Mouse (Mus musculus) R1 (cell line): ENCODE results near the gene Usp51.
"Not testable (repeated sequence)": the region's sequence is repeated elsewhere in the genome, so short reads cannot be mapped to it uniquely, and the experiment has no call there.

Source experiments
- DNase-seq: peaks from one replicate; pipeline ENCODE4 v3.0.0-alpha.2; 2018; ENCODE audit warnings: low read depth, low spot score

The Usp51 gene

DNA sequence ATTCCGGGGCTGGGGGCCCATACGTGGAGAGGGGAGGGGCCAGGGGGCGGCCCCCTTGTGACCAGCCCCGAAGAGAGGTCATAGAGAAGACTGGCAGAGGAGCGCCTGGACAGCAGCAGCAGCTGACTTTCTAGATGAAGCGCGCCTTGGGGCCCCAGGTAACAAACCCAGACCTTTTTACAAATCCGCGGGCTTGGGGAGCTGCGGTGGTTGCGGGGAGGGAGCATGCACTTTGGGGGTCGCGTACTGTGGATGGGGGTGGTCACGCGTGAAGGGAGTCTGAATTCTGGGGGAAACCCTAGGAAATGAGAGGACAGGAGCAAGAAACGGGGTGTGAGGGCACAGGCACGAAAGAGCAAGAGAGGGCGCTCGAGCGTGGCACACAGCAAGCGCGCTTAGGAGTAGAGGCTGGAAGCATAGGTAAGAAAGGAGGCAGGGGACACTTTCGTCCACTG, at the start of gene Usp51:
TSS of gene Usp51 (plus strand) at position 83 of the 455 bp plus-strand sequence.
- peak; percentile 50 for DNase-seq

DNA sequence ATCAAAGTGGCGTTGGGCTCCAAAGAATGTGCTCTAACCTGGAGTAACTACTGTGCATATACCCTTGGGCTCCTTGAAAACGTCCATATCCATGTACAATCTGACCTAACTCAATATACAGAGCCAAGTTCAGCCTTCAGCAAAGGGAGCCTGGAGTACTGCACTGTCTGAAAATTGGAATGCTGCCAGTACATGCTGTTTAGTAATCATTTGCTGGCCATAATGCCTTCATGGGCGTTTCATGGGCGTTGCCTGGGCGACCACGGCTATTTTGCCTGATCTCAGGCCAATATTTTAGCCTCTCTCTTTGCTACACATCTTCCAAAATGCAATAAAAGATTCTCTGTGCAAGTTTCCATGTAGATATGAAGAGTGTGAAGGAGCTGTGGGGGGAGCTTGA, 36.7 kb upstream of the Usp51 start:
- no peak for DNase-seq

DNA sequence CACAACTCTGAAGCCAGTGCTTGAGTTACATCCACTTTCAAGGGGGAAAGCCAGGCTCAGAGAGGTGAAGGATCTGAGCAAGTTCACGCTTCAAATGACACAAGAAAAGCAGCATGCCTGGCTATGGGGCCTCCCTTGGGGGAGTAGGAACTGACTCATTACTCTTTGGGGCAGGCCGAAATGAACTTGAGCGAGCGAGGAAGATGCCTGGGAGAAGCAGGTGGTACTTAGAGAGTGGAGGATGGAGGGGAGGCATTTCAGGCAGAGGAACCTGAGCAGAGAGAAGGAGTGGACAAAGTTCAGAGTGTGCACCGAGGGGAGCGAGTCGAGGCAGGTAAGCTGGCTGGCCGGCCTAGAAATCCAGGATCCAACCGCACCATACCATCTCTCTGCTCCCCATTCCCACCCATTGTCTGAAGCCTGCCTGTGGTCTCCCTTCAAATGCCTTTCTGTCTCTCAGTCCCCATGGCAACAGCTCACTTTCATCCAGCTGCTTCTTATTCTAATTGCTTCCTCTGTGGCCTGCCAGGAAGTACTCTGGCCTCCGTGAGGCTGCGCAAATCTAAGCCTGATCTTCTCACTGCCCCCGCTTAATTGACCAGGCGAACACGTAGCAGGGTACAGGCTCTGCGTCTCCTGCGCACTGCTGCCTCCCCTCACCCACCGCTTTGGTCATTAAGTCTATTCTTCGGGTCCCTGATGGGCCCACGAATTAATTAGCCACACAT, 32.6 kb upstream of the Usp51 start:
- DNase-seq, result not testable (repeated sequence)

DNA sequence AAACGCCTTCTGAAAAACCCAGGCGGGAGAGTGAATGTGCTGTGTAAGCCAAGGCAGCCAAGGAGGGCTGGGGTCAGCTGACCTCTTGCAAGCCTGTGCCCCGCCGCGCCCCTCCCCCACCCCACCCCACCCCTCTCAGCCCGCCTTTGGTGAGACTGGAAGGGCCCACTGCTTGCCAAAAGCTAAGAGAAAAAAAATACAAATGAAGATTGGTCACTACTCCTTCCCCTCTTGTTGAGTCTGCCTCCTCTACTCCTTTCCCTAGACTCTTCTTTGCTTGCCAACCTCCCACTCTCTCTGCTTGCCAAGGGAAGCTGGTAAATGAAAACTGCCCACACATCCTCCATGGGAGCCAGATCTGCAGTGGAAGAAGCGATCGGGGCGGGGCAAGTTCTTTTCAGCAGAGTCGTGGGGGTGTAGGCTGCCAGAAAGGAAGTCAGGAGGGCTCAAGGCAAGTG, 32.0 kb upstream of the Usp51 start:
- DNase-seq, result peak; percentile 77

GRCm38 (mm10) chrX:152976538-152976937, 29.7 kb upstream of the Usp51 start:
- no peak for DNase-seq

DNA sequence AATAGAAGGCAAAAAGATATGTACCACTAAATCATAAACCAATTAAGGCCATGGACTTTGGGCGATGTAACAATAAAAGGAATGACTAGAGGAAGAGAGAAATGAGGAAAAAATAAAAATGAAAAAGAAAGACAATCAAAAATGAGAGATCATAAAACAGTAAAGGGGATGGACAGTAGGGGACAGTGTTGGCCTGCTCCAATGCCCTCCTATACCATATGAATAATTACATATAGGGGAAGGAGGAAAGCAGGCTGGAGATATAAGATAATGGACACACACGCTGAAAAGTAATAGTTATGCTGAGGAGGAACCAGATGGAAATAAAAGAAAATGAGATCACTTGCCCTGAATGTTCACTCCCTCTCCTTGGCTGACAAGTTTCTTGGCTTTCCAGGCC, 21.3 kb upstream of the Usp51 start:
- DNase-seq, result no peak

GRCm38 (mm10) chrX:152989852-152990251, 16.4 kb upstream of the Usp51 start:
- DNase-seq, result not testable (repeated sequence)

GRCm38 (mm10) chrX:152996105-152996504, 10.2 kb upstream of the Usp51 start:
- DNase-seq, result not testable (repeated sequence)

- DNase-seq, result peak; percentile 71
These were observed 884 bp downstream of the Usp51 start for GRCm38 (mm10) chrX:153007021-153007684.

DNA sequence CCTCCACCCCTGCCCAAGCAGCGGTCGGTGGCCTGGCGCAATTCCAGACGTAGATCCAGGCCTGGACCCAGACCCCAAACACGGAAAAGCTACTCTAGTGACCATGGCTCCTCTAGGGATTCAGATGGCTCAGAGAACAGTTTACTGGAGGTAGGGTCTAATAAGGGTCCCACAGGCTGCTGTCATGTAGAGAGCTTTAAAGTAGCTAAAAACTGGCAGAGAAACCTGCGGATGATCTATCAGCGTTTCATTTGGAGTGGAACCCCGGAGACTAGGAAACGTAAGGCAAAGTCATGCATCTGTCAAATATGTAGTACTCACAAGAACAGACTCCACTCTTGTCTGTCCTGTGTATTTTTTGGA, 1.4 kb downstream of the Usp51 start:
- no peak for DNase-seq

- DNase-seq, result not testable (repeated sequence)
These were observed 19.0 kb downstream of the Usp51 start for GRCm38 (mm10) chrX:153025255-153025654.

DNA sequence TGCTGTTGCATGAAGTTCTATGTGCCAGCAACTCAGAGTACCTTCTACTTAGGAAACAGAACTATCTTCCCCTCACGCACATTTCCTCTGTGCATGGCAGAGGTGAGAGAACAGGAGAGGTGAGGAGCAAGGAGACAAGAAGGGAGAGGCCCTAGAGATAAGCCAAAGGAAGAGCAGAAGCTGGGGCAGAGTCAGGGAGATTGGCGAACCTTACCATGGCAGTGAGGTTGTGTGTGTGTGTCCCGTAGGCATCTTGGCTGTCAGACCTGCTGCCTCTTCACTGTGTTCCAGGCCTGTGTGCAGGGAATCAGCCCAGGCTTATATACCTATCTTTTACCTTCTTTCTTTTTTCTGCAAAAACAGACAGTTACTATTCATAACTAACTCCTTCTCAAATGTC, 19.4 kb downstream of the Usp51 start:
- DNase-seq, result not testable (repeated sequence)

GRCm38 (mm10) chrX:153031547-153031946, 25.3 kb downstream of the Usp51 start:
- not testable (repeated sequence) for DNase-seq

DNA sequence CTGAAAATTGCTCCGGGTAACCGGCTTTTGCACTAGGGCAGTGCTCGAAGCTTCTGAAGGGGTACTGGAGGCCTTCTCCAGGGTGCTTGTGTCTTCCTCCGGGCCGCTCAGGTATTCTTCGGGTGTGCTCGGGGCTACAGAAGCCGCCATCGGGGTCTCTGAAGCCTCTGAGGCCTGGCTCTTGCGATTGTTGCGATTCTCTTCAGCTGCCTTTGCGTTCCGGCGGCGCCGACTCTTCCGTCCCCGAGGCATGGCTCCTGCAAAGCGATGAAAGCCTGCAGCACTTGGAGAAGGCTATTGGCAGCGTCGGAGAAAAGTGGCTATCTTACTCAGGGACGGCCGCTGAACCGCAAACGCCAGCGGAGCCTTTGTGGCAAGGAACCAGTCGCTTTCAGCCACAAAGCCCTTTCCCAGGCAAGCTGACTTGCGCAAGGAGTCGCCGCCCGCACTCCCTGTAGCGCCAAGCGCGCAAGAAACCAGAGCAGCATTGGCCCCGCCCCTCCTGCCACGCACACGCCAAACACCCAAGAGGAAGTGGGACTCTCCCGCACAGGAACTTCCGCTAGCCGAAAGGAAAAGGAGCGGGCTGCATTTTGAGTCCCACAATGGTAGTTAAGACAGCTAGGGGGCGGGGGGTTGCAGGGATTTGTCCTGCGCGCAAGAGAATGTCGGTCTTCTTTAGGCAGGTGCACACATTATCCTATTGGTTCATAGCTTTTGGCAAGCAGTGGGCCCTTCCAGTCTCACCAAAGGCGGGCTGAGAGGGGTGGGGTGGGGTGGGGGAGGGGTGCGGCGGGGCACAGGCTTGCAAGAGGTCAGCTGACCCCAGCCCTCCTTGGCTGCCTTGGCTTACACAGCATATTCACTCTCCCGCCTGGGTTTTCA, 31.1 kb downstream of the Usp51 start, which contains the start of gene Mageh1:
TSS of gene Mageh1 (minus strand) at position 489 of the 885 bp plus-strand sequence.
- peak; percentile 96 for DNase-seq

DNA sequence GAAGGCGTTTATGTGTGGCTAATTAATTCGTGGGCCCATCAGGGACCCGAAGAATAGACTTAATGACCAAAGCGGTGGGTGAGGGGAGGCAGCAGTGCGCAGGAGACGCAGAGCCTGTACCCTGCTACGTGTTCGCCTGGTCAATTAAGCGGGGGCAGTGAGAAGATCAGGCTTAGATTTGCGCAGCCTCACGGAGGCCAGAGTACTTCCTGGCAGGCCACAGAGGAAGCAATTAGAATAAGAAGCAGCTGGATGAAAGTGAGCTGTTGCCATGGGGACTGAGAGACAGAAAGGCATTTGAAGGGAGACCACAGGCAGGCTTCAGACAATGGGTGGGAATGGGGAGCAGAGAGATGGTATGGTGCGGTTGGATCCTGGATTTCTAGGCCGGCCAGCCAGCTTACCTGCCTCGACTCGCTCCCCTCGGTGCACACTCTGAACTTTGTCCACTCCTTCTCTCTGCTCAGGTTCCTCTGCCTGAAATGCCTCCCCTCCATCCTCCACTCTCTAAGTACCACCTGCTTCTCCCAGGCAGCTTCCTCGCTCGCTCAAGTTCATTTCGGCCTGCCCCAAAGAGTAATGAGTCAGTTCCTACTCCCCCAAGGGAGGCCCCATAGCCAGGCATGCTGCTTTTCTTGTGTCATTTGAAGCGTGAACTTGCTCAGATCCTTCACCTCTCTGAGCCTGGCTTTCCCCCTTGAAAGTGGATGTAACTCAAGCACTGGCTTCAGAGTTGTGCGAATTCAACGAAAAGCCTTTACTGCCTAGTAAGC, 31.9 kb downstream of the Usp51 start:
- DNase-seq, result not testable (repeated sequence)
